ENCODE assay signal across 9 mouse cellular contexts in the genomic region with DNA sequence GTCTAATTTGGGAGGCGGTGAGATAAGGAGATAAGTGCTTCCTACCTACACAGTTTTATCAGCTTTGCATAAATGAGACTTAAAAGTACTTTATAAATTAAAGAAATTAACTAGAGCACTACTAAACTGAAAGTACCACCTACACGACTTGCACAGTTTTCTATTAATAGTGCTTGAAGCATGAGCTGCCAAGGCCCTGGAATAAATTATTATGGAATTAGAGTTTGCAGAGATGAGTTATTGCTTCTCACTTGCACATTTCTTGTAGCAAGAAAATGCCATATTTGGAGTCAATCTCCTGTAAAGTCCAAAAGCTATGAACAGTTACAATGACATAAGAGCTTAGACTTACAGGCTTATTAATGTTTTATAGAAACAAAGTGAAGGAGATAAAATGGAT.
"Had no signal": no experiment of that assay in that cellular context is flagged by ENCODE, and none has a peak within 500 bp of the region (broad histone marks: within the 10 kb centered on the region; RNA-seq: fewer than 3 reads in every experiment).

No protein-coding gene starts in this region.

- DNase-seq: kidney, adult 11 months; kidney, adult 9 months; kidney, postnatal 36 days; lung, adult 2 months; lung, postnatal 36 days; midbrain, embryonic 14.5 days; right cerebral cortex, postnatal 25 days; thymus, adult 18-20 months; thymus, postnatal 14 days had no signal
